Mouse (Mus musculus) erythroblast, embryonic 14.5 days (primary cell): ENCODE measurements around the gene Fto.

Experiments used
- GATA1 ChIP-seq: IDR thresholded peaks from 2 replicates; pipeline ENCODE4 v1.6.1; 2012; ENCODE audit warnings: low read length, inconsistent platforms, mixed read lengths
- TAL1 ChIP-seq: IDR thresholded peaks from 3 replicates; pipeline ENCODE4 v1.6.1; 2012; ENCODE audit warnings: low read length, inconsistent platforms, mixed read lengths

DNA sequence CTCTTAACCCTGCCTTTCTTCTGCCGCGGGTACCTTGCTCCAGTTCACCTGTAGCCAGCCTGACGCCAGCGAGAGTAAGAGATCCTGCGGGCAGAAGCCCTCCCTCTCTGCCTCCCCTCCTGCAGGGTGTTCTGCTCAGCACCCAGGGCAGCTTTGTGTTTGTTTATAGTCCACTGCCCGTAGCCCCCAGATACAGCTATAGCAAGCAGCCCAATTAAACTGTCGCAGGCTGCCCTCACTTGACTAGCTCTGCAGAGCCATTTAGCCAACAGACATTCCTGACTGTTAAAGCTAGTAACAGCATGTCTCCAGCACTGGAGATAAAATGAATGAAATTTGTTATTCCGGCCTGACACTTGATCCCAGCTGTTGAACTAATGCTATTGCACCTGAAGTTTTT, 233.3 kb downstream of the Fto start:
- no peak for TF ChIP-seq TAL1
- TF ChIP-seq GATA1 = no peak
